Mouse (Mus musculus) liver, adult 2 months (tissue): ENCODE data around the gene Rabif.

Source experiments
- CTCF ChIP-seq: fragments of 200-500 bp; IDR thresholded peaks from 2 replicates; pipeline ENCODE4 v1.5.1; 2011; ENCODE audit warnings: low read depth, low read length, control low read depth
- POLR2A ChIP-seq: fragments of 200-500 bp; IDR thresholded peaks from 2 replicates; pipeline ENCODE4 v1.6.1; 2011; ENCODE audit warnings: low read length, control low read depth; ENCODE audit not compliant: insufficient read depth; ENCODE audit errors: extremely low read depth

DNA sequence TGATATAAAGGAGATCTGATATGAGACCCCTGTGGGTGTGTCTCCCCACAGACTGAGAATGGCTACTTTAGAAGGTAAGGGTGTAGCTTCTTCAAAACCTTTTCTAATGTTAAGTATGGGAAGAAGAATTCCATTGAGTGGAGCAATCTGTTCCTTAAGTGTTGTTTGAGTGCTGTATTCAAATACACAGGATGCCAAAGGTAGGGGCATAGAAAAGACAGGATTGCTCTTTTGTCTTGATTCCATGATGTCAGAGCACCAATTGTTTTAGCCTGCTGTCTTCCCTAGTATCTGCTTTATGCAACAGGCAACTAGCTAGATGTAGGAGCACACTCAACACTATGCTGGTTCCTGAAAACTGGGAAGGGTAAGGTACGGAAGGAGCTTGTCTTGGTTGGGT is 40.6 kb downstream of the Rabif start:
- TF ChIP-seq CTCF (no peak), POLR2A (no peak)
